Mouse (Mus musculus): ENCODE data around the gene Rnf24. TPM values are rescaled to one million over a fixed set of nuclear protein-coding genes. Genes with fewer than 3 reads are reported as not detected.

Rnf24 gene
- polyA plus RNA-seq, 1 experiment from 2014 or later: 1.7 TPM

DNA sequence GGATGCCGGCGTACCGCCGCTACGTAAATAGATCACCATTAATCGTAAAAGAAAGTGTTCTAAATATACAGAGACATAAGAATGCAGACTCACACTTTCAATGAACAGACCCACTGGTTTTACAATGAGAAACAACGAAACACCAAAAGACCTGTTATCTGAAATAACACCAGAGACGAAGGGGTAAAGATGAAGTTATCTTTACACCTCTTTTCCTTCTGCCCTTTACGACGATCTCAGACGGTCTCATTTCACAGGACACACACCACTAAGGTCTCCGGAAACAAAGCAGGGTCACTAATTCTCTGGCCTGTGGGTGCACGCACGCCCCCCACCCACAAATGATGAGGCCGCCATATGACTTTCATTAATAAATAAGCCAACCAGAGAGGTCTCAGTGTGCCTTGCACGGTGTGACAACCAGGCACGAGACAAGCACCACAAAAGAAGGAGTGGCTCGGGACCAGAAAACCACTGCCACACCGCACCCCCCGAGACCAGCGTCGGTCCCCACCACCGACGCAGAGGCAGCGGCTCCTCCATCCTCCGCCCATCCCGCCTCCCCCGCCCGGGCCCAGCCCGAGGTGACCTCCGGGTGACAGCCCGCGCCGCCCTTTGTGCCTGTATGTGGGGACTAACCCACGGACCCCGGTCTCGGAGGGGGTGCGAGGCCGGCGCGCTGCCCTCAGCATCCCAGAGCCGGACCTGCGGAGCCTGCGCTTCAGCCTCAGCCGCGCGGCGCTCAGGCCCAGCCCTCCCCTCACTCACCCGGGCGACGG is 535 bp downstream of the Rnf24 start:
- WGBS: 1% methylated on average over 51 of the region's 51 CpGs
- peaks cover 10% of the 10 kb centered on the region for H3K4me1 ChIP-seq (ENCODE audit: control insufficient read depth, insufficient read depth, low read length)

DNA sequence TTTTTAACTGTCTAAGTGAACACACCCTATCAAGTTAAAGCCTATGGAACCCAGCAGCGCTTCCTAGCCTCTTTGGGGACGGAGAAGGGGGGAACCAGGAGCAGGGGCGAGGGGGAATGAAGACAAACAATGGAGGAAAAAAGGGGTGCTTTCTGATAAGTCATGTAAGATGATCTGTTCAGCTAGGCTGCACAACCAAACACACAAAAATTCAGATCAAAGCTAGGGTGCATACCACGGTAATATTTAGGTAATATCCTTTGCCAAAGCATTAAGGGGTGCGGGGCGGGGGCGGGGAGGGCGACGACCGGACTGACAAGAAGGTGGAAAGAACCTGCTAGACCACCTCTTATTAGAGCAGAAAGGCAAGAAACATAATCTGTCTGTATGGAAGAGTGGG is 1.2 kb downstream of the Rnf24 start:
- WGBS: 31% methylated on average over 10 of the region's 10 CpGs
- Histone ChIP-seq H3K4me3 (ENCODE audit: low read length) (peak overlapping the region; percentile 100), H3K27ac (ENCODE audit: low read length) (no peak overlapping the region), H3K4me1 (ENCODE audit: control insufficient read depth, insufficient read depth, low read length) (peaks cover 10% of the 10 kb centered on the region), H3K9ac (ENCODE audit: low read length) (peak overlapping the region; percentile 96; the same call in 1 of the 2 replicates), H3K9me3 (replicated peaks; ENCODE audit: control insufficient read depth, low read length) (no peaks in the 10 kb centered on the region), H3K4me2 (ENCODE audit: low read depth, low read length) (peak overlapping the region; percentile 97), H3K27me3 (ENCODE audit: control insufficient read depth, insufficient read depth, low read length) (no peaks in the 10 kb centered on the region), H3K36me3 (ENCODE audit: control insufficient read depth, insufficient read depth) (no peaks in the 10 kb centered on the region)
- no peak for ATAC-seq (replicated peaks; ENCODE audit: extremely low read depth, insufficient read depth, low FRiP score)

More for the DNA sequence above, 535 bp downstream of the Rnf24 start:
- H3K9ac ChIP-seq (ENCODE audit: low read length): peak overlapping the region; percentile 96
- H3K27me3 ChIP-seq (ENCODE audit: control insufficient read depth, insufficient read depth, low read length): no peaks in the 10 kb centered on the region
- no peaks in the 10 kb centered on the region for H3K9me3 ChIP-seq (replicated peaks; ENCODE audit: control insufficient read depth, low read length)
- peak overlapping the region; percentile 91 for H3K27ac ChIP-seq (ENCODE audit: low read length)
- peak overlapping the region; percentile 100 for H3K4me3 ChIP-seq (ENCODE audit: low read length)
- ATAC-seq (replicated peaks; ENCODE audit: extremely low read depth, insufficient read depth, low FRiP score): no peak; the same call in none of the 2 replicates
- no peaks in the 10 kb centered on the region for H3K36me3 ChIP-seq (ENCODE audit: control insufficient read depth, insufficient read depth)
- peak overlapping the region; percentile 97 for H3K4me2 ChIP-seq (ENCODE audit: low read depth, low read length)

DNA sequence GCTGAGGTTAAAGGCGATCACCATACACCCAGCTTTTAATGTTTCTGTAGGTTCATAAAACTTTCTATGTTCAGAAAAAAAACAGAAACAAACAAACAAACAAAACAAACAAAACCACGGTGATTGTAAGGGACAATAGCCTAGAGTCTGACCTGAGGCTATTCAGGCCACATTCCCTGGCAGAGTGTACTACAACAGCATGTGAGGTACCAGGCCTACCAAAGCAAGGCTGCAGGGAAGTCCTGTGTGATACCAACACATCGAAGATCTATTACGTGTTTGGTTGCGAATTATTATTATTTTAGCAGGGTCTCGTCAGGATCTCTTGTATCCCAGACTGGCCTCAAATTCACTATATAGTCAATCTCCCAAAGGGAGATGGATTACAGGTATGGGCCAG is 2.4 kb downstream of the Rnf24 start:
- H3K4me3 ChIP-seq (ENCODE audit: low read length): no peak overlapping the region
- no peaks in the 10 kb centered on the region for H3K9me3 ChIP-seq (replicated peaks; ENCODE audit: control insufficient read depth, low read length)
- peaks cover 5% of the 10 kb centered on the region; the same call in 1 of the 2 replicates for H3K4me1 ChIP-seq (ENCODE audit: control insufficient read depth, insufficient read depth, low read length)
- no peak overlapping the region for H3K27ac ChIP-seq (ENCODE audit: low read length)
- ATAC-seq (replicated peaks; ENCODE audit: extremely low read depth, insufficient read depth, low FRiP score): no peak
- H3K9ac ChIP-seq (ENCODE audit: low read length): no peak overlapping the region
- no peaks in the 10 kb centered on the region for H3K27me3 ChIP-seq (ENCODE audit: control insufficient read depth, insufficient read depth, low read length)
- no peaks in the 10 kb centered on the region for H3K36me3 ChIP-seq (ENCODE audit: control insufficient read depth, insufficient read depth)
- H3K4me2 ChIP-seq (ENCODE audit: low read depth, low read length): no peak overlapping the region
- 88% methylated on average over 6 of the region's 6 CpGs for WGBS

DNA sequence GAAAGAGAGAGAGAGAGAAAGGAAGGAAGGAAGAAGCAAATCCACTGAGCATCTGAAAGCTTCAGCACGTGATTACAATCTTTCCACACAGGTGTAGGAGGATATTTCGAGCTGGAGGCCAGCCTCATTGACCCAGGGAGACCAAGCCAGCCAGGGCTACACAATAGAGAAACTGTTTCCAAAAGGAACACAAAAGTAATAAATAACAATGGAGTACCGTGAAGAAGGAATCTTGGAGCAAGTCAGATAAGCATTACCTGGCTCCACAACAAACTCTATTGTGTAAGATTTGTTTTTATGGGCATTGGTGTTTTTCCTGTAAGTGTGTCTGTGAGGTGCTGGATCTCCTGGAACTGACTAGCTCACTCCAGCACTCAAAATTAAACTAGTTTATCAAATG is 7.1 kb downstream of the Rnf24 start:
- Histone ChIP-seq H3K4me2 (ENCODE audit: low read depth, low read length) (no peak overlapping the region), H3K27me3 (ENCODE audit: control insufficient read depth, insufficient read depth, low read length) (no peaks in the 10 kb centered on the region), H3K27ac (ENCODE audit: low read length) (no peak overlapping the region), H3K4me1 (ENCODE audit: control insufficient read depth, insufficient read depth, low read length) (no peaks in the 10 kb centered on the region), H3K36me3 (ENCODE audit: control insufficient read depth, insufficient read depth) (peaks cover 2% of the 10 kb centered on the region; the same call in 1 of the 2 replicates), H3K9ac (ENCODE audit: low read length) (no peak overlapping the region), H3K9me3 (replicated peaks; ENCODE audit: control insufficient read depth, low read length) (0 out of 2 replicates have a peak, but pooled peaks cover 2% of the 10 kb centered on the region), H3K4me3 (ENCODE audit: low read length) (no peak overlapping the region)
- 47% methylated on average over 3 of the region's 3 CpGs for WGBS
- ATAC-seq (replicated peaks; ENCODE audit: extremely low read depth, insufficient read depth, low FRiP score): no peak

DNA sequence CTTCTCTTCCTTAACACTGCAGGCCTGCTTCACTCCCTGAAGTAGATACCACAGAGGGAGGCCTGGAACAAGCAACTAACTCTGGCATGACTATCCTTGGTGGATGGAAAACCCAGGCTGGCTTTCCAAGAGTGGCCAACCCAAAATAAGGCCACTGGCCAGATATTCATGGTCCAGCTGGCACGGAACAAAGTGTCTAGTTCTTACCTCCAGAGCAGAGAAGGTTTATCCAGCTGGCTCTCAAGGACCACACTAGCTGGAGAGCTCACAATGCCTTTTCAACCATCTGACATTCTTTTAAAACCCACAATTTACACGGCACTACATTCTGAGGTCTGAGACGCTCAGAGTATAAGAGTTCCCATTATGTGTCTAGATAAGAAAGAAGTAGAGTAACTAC is 8.2 kb downstream of the Rnf24 start:
- H3K4me1 ChIP-seq (ENCODE audit: control insufficient read depth, insufficient read depth, low read length): no peaks in the 10 kb centered on the region
- H3K9ac ChIP-seq (ENCODE audit: low read length): no peak overlapping the region
- H3K4me2 ChIP-seq (ENCODE audit: low read depth, low read length): no peak overlapping the region
- H3K27me3 ChIP-seq (ENCODE audit: control insufficient read depth, insufficient read depth, low read length): no peaks in the 10 kb centered on the region
- H3K9me3 ChIP-seq (replicated peaks; ENCODE audit: control insufficient read depth, low read length): 0 out of 2 replicates have a peak, but pooled peaks cover 2% of the 10 kb centered on the region
- no peak overlapping the region for H3K4me3 ChIP-seq (ENCODE audit: low read length)
- no peak for ATAC-seq (replicated peaks; ENCODE audit: extremely low read depth, insufficient read depth, low FRiP score)
- WGBS: 76% methylated on average over 3 of the region's 3 CpGs
- H3K27ac ChIP-seq (ENCODE audit: low read length): no peak overlapping the region
- H3K36me3 ChIP-seq (ENCODE audit: control insufficient read depth, insufficient read depth): peaks cover 2% of the 10 kb centered on the region; the same call in 1 of the 2 replicates

DNA sequence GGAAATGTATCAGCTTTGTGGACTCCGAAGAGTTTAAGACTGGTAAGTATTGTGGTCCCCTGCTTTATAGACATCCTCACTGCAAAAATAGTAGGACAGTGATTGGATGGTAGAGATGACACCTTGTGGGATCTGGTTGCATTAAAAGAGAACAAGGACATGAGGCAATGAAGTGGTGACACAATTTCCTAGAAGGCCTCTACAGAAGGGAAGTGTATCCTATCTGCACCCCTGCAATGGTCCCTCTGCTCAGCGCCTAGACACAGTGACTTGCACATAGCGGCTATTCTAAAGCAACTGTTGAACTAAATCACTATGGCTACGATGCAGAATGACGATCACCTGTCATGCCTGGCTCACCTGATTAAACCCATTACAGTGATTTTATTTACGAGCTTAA is 15.1 kb downstream of the Rnf24 start:
- H3K9me3 ChIP-seq (replicated peaks; ENCODE audit: control insufficient read depth, low read length): 0 out of 2 replicates have a peak, but pooled peaks cover 2% of the 10 kb centered on the region
- 84% methylated on average over 6 of the region's 6 CpGs for WGBS

DNA sequence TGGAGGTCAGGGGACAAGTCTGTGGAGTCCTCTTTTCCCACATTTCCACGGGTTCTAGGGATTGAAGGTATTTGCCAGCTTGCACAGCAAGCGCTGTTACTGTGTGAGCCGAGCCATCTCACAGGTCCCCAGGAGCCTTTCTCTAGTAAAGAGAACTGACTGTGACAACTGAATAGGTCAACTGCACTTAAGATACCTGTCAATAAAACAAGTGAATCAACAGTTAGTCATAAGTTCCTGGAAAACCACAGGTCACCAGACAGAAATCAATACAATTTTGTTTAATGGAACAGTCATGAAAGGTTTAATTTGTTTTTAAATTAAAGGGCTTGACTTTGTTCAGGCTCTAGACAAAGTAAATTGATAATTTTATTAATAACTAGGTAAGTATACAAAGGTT is 22.1 kb downstream of the Rnf24 start:
- H3K4me1 ChIP-seq (ENCODE audit: control insufficient read depth, insufficient read depth, low read length): 0 out of 2 replicates have a peak, but pooled peaks cover 2% of the 10 kb centered on the region
- H3K4me2 ChIP-seq (ENCODE audit: low read depth, low read length): no peak overlapping the region
- no peak overlapping the region for H3K9ac ChIP-seq (ENCODE audit: low read length)
- H3K27ac ChIP-seq (ENCODE audit: low read length): no peak overlapping the region
- H3K4me3 ChIP-seq (ENCODE audit: low read length): no peak overlapping the region
- ATAC-seq (replicated peaks; ENCODE audit: extremely low read depth, insufficient read depth, low FRiP score): no peak
- H3K9me3 ChIP-seq (replicated peaks; ENCODE audit: control insufficient read depth, low read length): no peaks in the 10 kb centered on the region
- 80% methylated on average over 3 of the region's 3 CpGs for WGBS
- no peaks in the 10 kb centered on the region for H3K36me3 ChIP-seq (ENCODE audit: control insufficient read depth, insufficient read depth)
- H3K27me3 ChIP-seq (ENCODE audit: control insufficient read depth, insufficient read depth, low read length): no peaks in the 10 kb centered on the region

More for the DNA sequence above, 15.1 kb downstream of the Rnf24 start:
- Histone ChIP-seq H3K4me3 (ENCODE audit: low read length) (no peak overlapping the region), H3K27ac (ENCODE audit: low read length) (no peak overlapping the region), H3K27me3 (ENCODE audit: control insufficient read depth, insufficient read depth, low read length) (no peaks in the 10 kb centered on the region), H3K4me1 (ENCODE audit: control insufficient read depth, insufficient read depth, low read length) (no peaks in the 10 kb centered on the region), H3K36me3 (ENCODE audit: control insufficient read depth, insufficient read depth) (peaks cover 2% of the 10 kb centered on the region; the same call in 1 of the 2 replicates), H3K4me2 (ENCODE audit: low read depth, low read length) (no peak overlapping the region), H3K9ac (ENCODE audit: low read length) (no peak overlapping the region)
- ATAC-seq (replicated peaks; ENCODE audit: extremely low read depth, insufficient read depth, low FRiP score): no peak

DNA sequence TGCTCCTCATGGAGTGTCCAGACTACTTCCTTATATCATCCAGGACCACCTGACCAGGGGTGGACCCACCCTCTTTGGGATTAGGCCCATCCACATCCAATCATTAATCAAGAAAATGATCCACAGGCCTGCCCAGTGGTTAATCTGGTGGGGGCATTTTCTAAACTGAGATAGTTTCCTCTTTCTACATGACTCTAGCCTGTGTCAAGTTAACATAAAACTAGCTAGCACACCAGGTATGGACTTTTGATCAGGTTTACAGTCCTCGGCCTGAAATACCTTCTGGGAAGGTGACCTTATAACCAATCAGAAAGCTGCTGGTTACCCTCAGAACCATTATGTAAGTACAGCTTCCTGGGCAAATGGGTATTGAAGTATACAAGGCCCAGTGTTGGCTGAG is 23.7 kb downstream of the Rnf24 start:
- H3K4me2 ChIP-seq (ENCODE audit: low read depth, low read length): no peak overlapping the region
- no peaks in the 10 kb centered on the region for H3K9me3 ChIP-seq (replicated peaks; ENCODE audit: control insufficient read depth, low read length)
- 79% methylated on average over 1 of the region's 1 CpGs for WGBS
- no peak for ATAC-seq (replicated peaks; ENCODE audit: extremely low read depth, insufficient read depth, low FRiP score)
- no peak overlapping the region for H3K4me3 ChIP-seq (ENCODE audit: low read length)
- no peaks in the 10 kb centered on the region for H3K27me3 ChIP-seq (ENCODE audit: control insufficient read depth, insufficient read depth, low read length)
- H3K4me1 ChIP-seq (ENCODE audit: control insufficient read depth, insufficient read depth, low read length): 0 out of 2 replicates have a peak, but pooled peaks cover 2% of the 10 kb centered on the region
- H3K27ac ChIP-seq (ENCODE audit: low read length): no peak overlapping the region
- no peak overlapping the region for H3K9ac ChIP-seq (ENCODE audit: low read length)
- no peaks in the 10 kb centered on the region for H3K36me3 ChIP-seq (ENCODE audit: control insufficient read depth, insufficient read depth)

DNA sequence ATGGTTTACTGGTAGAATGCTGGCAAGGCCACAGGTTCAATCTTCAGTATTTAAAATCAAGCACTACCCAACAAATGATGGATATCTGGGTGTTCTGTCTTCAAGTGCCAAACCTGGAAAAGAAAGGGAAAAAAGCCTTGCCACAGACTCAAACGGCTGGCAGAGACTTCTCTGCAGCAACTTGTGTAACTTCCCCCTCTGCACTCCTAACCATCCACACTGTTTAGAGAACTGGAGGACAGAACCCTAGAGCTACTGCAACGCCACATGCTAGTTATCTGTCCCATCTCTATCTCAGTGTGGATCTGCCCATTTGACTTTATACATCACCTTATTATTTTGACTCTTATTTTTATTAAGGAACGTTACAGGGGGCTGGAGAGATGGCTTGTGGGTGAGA is 26.6 kb downstream of the Rnf24 start:
- H3K9ac ChIP-seq (ENCODE audit: low read length): no peak overlapping the region
- peaks cover 2% of the 10 kb centered on the region; the same call in 1 of the 2 replicates for H3K4me1 ChIP-seq (ENCODE audit: control insufficient read depth, insufficient read depth, low read length)
- H3K4me3 ChIP-seq (ENCODE audit: low read length): no peak overlapping the region
- no peaks in the 10 kb centered on the region for H3K36me3 ChIP-seq (ENCODE audit: control insufficient read depth, insufficient read depth)
- no peak for ATAC-seq (replicated peaks; ENCODE audit: extremely low read depth, insufficient read depth, low FRiP score)
- H3K4me2 ChIP-seq (ENCODE audit: low read depth, low read length): no peak overlapping the region
- no peaks in the 10 kb centered on the region for H3K9me3 ChIP-seq (replicated peaks; ENCODE audit: control insufficient read depth, low read length)
- 44% methylated on average over 3 of the region's 3 CpGs for WGBS
- no peaks in the 10 kb centered on the region for H3K27me3 ChIP-seq (ENCODE audit: control insufficient read depth, insufficient read depth, low read length)
- no peak overlapping the region for H3K27ac ChIP-seq (ENCODE audit: low read length)

Data from heart, embryonic 16.5 days (tissue).